Mouse (Mus musculus) embryo, embryonic 11 days (tissue): ENCODE data around the gene Tor2a.

Experiments
- DNase-seq: peaks from one replicate; pipeline ENCODE4 v3.0.0-alpha.2; 2015

The Tor2a gene

GRCm38 (mm10) chr2:32757056-32757845 is at the start of gene Tor2a:
TSS of gene Tor2a (plus strand) at chr2:32757234.
- peak; percentile 99 for DNase-seq

DNA sequence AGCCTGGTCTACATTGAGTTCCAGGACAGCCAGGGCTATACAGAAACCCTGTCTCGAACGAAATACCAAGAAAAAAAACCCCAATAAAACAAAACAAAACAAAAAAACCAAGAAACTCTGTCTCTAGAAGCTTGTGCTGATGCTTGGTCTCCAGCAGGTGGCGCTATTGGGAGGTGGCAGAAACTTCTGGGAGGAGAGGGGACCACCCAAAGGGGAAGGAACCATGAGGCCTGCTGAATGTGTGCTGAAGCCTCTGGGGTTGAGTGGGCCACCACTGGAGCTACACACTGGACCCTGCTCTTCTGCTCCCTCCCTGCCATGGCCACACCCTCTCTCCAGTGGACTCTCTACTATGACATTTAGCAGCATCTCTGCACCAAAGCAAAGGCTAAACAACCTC is 48.4 kb upstream of the Tor2a start:
- DNase-seq: peak; percentile 84

DNA sequence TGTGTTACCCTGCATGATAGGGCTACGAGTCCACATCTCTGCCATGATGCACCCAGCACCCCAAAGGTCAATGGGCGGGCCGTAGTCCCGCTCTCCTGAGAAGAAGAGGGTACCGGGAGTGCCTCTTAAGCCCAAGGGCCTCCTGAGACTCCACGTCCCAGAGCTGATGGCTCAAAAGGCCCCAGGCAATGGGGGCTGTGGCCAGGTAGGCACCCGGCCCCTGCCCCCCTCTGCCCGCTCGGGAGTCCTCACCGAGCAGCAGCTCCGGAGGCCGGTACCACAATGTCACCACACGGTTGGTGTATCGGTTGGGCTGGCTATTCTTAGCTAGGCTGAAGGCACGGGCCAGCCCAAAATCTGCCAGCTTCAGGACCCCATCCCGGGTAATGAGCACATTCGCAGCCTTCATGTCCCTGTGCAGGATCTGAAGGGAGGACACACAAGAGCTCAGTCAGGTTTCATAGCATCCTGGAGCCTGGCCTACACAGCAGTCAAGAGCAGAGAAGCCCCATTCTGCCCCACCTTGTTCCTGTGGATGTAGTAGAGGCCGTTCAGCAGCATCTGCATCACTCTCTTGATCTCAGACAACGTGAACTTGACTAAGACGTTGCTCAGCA is 47.4 kb upstream of the Tor2a start:
- no peak for DNase-seq

GRCm38 (mm10) chr2:32710425-32710824 is 46.6 kb upstream of the Tor2a start:
- no peak for DNase-seq

GRCm38 (mm10) chr2:32711301-32712056 is 45.6 kb upstream of the Tor2a start:
- no peak for DNase-seq

DNA sequence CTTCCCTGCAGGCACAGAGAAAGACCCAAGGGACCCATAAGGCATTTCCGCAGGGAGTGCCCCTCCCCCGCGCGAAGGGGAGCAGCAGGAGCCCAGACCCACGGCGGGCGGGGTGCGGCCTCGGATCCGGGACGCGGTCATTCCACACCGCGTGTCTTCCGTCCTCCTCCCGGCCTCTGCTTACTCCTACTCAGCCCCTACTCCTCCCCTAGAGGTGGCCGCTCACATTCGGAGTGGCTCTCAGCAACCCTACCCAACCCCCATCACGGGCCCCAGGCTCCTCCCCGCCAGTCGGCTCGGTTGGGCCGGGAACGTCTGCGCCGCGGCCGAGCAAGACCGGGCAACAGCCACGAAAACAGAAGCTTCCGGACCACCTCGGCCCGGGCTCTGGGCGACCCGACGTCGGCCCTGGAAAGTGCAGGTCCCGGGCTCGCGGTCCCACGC is 44.9 kb upstream of the Tor2a start:
- DNase-seq: peak; percentile 72

DNA sequence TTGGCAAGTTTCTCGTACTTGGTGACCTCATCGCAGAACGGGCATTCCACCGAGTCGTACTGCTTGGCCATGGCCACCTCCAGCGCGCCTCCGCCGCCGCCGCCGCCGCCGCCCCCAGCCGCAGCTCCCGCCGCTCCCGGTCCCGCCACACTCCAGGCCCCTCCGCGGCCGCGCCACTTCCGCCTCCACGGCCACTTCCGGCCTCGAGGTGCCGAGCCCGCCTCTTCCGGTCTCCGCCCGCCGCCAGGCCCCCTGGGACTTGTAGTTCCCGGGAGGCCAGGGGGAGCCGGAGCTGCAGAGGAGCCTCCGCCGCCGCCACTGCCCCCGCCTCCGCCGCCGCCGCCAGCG is 44.5 kb upstream of the Tor2a start:
- peak; percentile 96 for DNase-seq

GRCm38 (mm10) chr2:32712934-32713817 is 43.9 kb upstream of the Tor2a start, which contains the start of gene Cdk9:
TSS of gene Cdk9 (minus strand) at chr2:32713076.
- DNase-seq: peak; percentile 92

DNA sequence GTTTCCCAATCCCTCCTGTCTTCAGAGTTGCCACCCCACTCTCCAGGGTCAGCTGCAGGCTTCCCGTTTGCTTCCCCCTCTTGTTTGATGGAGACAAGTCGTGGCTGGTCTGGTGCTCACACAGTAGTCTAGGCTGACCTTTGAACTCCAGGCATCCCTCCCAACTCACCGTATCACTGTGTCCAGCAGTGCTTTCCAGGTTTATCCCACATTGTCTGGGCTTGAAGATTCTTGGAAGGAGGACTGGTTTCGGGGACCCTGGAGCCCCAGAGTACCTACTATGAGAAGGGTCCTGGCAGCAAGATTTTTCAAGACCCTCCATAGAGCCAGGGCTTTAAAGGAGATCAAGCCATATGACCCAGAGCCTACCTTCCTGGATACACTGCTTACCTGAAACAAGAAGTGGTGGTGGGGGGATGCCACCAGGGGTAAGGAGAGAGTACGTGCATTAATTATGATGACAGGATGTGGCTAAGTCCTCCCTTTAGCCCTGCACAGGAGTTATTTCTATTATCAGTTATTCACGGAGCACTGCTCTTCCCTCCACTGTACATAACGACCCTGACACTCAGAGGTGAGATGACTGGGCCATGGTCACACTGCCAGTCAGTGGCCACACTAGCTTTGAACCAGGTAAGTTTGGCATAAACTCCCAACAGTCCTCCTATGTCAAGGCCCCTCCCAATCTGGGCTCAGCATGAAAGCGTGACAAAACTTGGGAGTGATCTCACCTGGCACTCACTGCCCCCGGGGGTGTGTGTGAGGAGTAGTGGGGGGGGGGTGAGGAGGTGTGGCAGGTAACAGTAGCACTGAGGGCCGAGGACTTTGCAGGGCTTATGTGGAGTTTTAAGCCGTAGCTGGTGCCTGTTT is 42.7 kb upstream of the Tor2a start:
- no peak for DNase-seq

DNA sequence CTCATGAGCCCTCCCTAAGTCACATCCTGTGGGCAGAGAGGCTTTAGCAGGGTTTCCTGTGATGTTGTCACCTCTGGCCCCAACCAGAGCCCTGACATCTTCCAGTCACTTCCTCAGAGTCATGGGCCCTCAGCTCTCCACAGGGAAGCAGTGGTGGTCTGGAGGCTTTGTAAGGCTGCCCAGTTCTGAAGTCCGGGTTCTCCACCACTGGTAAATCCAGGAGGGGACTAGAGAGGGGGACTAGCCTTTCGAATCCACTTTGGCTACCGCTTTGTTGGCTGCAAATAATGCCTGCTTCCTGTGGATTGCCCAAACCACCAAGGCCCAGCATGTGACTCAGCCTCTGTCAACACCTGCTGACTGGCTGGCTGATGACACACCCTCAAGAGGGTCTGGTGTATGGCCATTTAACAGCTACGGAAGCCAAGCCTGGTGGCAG is 42.0 kb upstream of the Tor2a start:
- DNase-seq: no peak

DNA sequence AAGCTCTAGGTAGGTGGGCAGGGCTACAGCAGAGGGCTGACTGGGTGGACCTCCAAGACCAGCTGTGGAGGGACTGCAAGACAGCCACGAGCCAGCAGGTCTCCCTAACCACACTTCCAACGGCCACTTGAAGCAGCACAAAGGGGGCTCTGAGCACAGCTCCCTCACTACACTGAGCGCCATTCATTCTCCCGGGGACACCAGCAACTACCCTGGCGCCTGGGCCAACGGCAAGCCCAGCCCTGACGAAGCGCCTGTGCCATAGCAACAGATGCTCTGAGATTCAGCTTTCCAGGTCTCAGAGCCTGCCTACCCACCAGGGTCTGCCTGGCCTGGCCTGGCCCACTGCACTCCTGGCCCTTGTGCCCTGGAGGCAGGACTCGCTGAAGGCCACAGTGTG is 38.3 kb upstream of the Tor2a start:
- DNase-seq: no peak

DNA sequence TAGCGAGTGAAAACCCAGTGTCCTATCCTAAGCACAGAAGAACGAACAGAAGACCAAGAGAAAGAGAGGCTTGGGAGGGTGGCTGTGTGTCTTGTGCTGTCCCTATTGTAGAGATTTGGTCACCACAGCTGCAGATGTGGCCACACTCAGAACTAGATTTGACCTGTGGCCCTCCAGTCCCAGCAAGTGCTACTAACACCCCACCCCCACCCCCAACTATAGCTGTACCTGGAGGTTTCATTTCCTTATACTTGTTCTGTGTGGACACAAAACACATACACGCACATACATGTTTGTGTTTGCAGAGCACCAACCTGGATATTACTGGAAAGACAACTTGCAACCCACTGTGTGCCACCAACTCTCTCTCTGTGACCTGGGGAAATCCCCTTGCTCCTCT is 37.0 kb upstream of the Tor2a start:
- no peak for DNase-seq

- DNase-seq: no peak
These were observed 36.3 kb upstream of the Tor2a start, which contains the start of gene Sh2d3c for GRCm38 (mm10) chr2:32720681-32721229. TSS of gene Sh2d3c (plus strand) at chr2:32721055.

DNA sequence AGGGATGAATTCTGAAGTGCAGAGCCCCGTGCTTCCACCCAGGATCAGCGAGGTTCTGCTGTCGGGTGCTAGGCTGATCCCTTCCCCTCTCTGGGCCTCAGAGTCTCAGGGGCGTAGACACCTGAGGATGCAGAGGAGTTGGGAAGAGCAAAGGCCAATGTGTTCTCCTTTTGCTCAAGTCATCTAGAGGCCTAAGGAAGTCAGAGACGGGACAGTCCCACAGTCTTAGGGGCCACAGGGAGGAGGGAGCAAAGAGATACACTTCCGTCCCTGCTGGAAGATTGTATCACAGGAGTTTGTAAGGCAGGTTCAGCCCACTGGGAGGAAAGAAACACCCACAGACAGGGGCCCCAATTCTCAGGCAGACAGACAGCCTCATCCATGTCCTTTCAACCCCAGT is 35.0 kb upstream of the Tor2a start:
- DNase-seq: no peak

DNA sequence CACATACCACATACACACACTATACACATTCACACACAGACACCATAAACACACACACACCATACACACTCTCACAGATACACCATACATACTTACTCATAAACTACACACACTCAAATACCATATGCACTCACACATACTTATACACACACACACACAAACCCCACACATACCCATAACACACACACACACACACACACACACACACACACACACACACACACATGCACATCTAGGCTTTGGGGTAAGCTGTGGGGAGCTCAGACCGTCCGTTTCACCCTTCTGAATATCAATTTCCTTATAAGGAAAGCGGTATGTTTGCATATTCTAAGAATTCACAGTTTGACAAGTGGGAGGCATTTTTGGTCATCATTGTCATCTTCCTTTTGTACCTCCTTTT is 34.5 kb upstream of the Tor2a start:
- no peak for DNase-seq

- DNase-seq: no peak
These were observed 32.9 kb upstream of the Tor2a start for GRCm38 (mm10) chr2:32724149-32724548.

DNA sequence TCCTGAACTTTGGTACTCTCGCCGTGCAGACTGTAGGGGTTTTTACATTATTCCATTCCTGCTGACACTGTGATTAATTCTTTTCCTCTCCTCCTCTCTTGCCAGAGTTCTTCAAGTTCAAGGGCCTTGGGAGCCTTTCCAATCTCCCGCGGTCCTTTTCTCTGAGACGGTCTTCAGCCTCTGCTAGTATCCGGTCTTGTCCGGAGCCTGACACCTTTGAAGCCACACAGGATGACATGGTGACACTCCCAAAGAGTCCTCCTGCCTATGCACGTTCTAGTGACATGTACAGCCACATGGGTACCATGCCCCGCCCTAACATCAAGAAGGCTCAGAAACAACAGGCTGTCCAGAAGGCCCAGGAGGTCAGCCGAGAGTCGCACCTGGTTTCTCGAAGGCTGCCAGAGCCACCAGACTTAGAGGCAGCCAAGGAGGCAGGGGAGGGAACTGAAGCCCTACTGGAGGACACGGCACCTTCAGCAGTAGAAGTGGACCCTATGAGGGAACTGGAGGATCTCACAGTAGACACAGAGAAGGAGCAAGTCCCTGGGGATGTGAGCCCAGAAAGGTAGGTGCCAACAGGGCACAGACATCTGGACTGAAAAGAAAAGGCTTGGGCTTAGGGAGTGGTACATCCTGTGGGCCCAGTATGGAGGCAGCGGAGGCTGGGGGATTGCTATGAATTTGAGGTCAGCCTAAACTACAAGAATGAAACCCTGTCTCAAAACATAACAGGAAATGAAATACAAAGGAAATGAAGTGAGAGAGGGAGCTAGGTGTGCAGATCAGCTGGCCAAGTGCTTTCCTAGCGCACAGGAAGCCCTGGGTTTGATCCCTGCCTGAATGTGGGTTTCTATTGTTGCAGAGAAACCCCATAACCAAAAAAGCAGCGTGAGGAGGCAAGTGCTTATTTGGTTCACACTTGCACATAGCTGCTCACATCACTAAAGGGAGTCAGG is 31.9 kb upstream of the Tor2a start:
- DNase-seq: no peak

DNA sequence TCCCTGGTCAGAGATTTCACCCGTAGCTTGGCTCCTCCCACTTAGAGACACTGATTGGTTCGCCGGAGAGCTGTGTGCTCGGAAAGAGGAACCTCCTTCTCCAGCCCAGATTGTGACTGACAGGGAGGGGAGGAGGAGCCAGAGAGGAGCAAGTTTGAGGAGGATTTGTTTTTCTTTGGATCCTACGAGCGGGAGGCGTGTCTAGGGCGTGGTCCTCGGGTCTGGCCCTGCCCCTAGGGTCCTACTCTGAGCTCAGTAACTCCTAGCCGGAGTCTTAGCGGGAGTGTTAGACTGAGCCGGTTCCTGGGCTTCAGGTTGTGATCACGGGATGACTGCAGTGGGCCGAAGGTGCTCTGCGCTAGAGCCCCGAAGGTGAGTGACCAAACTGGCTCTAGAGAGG is 29.6 kb upstream of the Tor2a start:
- peak; percentile 96 for DNase-seq

GRCm38 (mm10) chr2:32728463-32728862 is 28.6 kb upstream of the Tor2a start:
- DNase-seq: no peak

DNA sequence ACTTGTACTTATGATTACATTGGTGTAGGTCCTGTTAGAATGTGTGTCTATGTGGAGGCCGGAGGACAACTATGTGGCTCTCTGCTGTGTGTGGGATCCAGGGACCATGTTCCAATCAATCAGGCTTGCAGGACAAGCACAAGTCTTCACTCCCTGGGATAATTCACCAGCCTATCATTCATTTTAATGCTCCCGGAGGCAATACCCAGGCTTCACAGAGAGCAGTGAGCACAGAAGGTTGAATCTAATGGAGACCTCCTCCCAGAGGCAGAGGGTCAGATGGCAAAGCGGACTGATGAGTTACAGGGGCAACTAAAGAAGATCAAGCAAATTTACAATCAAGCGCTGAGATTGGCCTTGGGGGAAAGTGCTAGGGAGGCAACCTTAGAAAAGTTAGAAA is 27.5 kb upstream of the Tor2a start:
- no peak for DNase-seq
